Mouse (Mus musculus) bone marrow, adult 2 months (tissue): Measurements from ENCODE around the gene Gm28372.

ENCODE experiments used
- CTCF ChIP-seq: fragments of 200-500 bp; IDR thresholded peaks from 2 replicates; pipeline ENCODE4 v1.5.1; 2011; ENCODE audit warnings: low read length, control low read depth; ENCODE audit not compliant: control insufficient read depth, insufficient read depth
- POLR2A ChIP-seq: fragments of 200-500 bp; IDR thresholded peaks from 2 replicates; pipeline ENCODE4 v1.6.1; 2011; ENCODE audit warnings: low read depth, mild to moderate bottlenecking, control low read depth, low read length, borderline replicate concordance; ENCODE audit not compliant: control insufficient read depth

- TF ChIP-seq POLR2A (no peak), CTCF (no peak)
Observed at GRCm38 (mm10) chr2:130404939-130405338, at the start of gene Gm28372, which contains the start of gene 1700020A23Rik.
